Mouse (Mus musculus): ENCODE measurements around the gene Ank. TPM values are rescaled to one million over a fixed set of nuclear protein-coding genes. Genes with fewer than 3 reads are reported as not detected.

Gene Ank
- polyA plus RNA-seq, 1 experiment, result 57.5 TPM

DNA sequence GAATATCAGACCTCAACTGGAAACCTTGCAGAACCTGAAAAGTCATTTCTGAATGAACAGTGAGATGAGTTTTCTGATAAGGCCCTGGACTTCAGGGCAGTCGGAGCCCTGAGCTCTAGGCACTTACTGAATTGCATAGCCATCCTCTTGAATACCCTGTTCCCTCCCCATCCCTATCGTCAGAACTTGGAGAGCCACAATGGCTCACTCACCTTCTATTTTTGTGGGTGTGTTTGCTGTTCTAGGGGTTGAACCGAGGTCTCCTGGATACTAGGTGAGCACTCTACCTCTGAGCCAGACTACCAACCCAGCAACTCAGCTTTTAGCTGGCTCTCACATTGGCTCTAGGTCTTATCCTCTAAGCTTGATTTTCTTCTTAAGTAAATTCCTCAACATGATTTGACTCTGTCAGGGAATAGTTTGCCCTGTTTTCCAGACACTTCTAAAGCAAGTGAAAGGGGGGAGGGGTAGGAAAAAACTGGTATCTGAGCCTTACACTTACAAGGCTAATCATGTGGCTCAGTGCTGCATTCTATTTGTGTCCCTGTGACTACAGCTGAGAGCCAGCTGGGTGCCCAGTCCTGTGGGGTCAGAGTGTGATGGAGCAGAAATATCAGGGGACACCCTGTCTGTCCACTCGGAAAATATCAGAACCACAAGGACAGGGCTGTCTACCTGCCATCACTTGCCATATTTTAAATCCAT lies 71.2 kb downstream of the Ank start:
- DNase-seq (ENCODE audit: low read depth), result no peak

DNA sequence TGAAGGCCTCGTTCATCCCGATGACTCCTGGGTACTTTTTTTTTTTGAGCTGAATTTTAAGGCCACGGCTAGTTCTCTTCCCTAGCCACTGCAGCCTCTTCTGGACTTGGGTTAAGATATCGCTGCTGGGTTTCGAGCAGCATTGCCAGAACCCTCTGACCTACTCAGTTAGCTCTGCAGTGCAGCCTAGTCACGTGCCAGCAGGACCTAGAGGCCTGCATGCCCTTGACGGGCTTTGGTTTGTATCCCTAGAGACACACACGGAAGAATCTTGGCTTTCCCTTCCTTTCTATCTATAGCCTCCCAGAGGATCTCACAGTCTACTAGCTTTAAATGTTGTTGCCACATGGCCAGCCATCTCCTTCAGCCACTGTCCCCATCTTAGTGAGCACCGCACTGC lies 73.3 kb downstream of the Ank start:
- no peak for DNase-seq (ENCODE audit: low read depth)

DNA sequence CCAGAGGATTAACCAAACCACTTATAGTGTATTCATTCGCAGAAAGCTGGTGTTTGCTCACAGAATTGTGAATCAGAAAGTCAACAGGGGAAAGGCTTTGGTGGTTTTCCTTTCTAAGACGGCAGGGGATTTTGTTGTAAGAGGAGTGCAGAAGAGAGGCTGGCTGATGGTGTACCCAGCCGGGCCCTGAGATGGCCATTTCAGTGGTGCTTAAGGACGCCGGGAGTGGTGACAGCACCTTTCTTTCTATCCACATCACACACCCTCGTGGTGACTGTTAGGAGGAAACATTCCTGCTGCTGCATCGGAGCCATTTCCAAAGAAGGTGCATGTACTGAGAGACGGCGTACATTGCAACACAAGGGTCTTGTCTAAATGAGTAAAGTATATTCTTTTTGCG lies 78.7 kb downstream of the Ank start:
- DNase-seq (ENCODE audit: low read depth), result no peak

DNA sequence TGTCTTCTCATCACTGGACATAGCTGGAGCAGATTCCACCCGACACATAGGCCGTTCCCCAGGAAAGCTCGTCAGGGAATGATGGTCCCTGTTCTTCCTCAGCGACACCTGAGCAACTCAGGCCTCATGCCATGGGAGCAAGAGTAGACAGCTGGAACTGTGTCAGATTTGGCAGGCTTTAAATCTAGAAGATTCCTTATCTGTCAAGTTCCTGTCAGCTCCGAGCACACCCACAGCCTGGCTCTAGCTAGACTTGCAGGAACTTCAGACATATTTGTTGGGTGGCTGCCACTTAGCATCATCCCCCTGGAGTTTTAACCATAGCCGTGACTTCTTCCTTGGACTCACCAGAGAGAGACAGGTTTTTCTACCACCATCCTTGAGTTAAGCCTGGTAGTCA lies 81.6 kb downstream of the Ank start:
- DNase-seq (ENCODE audit: low read depth), result no peak

DNA sequence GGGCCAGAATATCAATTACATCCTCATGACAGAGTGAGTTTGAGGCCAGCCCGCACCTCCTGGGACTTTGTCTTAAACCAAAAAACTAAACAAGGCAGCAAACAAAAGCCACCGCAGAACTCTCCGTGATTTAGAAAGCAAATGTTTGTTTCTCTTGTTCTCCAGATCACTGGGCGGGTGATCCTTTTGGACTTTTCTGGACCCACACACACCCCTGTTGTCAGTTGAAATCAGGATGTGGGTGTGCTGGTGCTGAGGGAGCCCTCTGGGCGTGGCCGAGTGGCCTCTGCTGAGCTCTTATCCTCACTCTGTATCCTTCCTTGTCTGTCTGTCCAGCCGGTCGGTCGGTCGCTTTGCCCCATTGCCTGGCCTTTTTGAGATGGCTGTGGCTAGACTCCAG lies 82.6 kb downstream of the Ank start:
- DNase-seq (ENCODE audit: low read depth), result no peak

DNA sequence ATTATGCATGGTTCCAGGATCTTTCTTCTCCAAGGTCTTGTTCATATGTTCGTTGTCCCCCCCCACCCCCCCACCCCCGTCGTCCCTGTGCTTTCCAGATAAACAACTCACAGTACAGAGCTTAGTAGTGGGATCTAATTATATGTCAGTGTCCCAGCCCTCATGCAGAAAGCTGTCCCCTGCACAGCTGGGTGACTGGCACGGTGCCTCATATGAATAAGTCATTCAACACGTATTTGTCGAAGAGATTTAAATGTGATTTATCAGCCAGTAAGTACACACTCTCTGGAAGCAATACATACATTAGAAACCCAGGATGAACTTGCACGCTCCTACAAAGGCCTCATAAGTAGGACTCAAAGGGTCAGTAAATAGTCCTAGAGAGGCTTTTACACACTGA lies 83.4 kb downstream of the Ank start:
- DNase-seq (ENCODE audit: low read depth), result no peak

DNA sequence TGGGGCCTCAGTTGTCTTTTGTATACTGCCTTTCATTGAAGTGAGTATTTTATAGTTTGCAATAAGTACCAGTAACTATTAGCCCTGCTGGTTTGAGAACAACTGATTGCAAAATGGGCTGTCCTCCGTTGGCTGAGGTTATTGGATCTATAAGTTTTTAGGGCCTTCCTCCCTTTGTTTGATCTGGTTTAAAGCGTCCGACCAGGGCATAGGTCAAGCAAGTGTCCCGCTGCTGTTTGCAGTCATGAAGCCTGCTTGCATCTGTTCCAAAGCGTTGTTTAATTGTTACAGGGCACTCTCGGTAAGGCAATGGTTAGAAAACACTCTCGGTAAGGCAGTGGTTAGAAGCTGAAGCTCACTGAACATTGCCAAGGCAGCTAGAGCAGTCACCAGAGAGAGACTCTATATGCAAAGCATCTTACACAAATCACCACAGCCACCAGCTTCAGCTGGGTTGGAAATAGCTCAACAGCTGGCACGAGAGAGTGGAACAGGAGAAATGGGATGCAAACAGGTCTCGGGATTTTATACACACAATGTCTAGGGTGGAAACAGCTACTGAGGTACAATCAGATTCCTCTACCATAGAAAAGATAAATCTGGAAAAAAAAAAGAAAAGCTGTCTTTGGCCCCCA lies 84.0 kb downstream of the Ank start:
- DNase-seq (ENCODE audit: low read depth), result no peak

DNA sequence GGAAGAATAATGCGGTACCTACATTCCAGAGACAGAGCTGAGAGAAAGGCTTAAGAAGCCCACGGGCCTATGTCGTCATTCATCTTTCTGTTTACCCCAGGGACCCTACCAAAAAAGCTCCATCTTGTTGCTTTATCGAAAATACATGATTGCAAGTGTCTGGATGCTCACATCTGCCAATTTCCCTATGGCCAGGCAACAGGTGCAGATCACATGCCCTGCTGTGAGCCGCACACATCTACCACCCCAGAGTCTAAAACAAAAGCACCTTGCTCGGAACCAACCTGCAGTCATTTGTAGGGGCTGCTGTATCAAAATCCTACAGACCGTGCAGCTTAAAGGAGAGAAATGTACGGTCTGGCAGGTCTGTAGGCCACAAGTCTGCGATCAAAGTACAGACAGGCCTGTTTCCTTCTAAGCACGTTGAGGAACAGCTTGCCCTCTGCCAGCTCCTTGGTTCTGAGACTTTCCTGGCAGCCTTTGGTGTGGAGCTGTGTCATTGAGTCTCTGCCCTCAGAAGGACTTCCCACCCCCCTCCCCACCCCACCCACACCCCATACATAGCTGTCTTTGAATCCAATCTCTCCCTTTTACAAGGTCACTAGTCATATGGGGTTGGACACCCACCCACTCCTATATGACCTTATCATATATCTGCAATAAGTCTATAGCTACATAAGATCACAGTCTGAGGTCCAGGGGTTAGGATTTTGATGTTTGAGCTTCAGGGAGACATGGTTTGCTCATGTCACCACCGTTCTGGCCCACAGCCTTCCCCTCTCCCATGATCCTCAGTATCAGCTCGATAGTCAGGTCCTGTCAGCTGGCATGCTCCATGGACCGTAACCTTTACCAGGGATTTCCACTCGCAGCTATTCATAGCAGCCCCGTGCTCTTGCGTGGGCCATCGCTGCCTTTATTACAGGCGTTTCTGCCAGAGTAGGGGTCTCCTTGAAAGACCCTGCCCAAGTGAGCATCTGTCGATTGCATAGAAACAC lies 84.9 kb downstream of the Ank start:
- no peak for DNase-seq (ENCODE audit: low read depth)

DNA sequence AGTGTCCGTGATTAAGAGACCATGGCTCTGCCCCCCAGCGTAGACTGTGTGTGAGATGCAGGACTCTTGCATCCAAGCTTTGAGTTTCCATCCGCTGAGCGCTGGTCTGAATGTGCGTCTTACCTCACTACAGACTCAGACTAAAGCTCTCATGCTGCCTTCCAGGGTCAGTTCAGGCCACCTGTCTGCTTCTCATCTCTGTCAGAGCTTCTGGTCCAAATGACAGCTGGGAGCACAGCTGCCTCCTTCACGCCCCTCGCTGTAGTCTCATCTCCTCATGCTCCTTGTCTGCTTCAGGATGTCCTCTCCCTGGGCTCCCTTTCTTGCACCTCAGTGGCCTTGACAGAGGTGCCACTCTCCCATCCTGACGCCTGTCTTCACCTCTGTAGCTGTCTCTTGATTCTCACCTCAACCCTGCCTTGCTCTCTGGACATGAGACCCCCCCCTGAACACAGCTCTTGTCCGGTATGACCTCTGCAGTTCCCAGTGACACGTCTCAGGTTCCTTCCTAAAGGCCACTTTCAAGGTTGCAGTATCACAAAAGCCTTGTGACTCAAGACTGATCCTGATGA lies 85.7 kb downstream of the Ank start:
- DNase-seq (ENCODE audit: low read depth), result no peak

DNA sequence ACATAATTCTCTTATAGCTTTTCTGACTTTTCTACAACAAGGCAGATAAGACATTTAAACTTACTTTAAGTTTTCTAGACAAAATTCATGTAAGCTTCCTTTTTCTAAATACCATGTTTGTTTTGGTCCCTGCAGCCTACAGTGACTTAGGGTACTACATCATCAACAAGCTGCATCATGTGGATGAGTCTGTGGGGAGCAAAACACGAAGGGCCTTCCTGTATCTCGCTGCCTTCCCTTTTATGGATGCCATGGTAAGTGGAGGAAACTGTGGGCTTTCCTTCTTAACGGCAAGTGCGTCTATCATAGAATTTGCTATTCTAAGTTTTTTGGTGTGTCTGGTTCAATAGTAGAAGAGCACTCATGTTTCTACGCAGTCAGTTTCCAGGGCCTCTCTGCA lies 87.1 kb downstream of the Ank start:
- DNase-seq (ENCODE audit: low read depth), result no peak

DNA sequence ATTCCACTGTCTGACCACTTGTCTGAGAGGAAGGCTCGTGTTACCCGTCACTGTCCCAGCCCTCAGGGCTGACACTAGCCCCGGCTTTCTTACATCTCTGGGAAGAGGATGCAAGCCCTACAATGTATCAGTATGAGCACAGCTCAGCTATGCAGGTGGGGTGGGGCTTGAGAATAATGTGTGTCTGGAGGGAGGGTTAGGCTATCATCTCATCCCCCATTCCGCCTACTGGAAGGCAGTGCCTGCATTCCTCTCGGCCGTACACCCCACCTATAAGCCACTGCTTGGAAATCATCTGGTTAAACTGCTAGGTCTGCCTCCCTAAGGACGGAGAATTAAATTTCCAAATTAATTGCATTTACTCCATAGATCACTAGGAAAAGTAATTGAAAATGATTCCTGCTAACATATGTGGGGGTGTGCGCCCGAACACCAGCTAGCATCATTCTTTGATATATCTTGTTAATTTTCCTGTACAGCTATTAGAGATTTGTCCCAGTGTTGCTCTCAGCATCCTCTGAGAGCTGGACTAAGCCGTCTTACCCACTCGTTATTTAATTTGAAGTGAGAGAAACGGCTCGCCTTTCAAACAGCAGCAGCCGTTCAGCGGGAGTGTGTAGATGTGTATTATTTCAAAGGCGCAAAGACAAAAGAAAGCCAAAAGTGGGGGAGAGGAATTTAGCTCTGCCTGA lies 92.1 kb downstream of the Ank start:
- DNase-seq (ENCODE audit: low read depth), result no peak

DNA sequence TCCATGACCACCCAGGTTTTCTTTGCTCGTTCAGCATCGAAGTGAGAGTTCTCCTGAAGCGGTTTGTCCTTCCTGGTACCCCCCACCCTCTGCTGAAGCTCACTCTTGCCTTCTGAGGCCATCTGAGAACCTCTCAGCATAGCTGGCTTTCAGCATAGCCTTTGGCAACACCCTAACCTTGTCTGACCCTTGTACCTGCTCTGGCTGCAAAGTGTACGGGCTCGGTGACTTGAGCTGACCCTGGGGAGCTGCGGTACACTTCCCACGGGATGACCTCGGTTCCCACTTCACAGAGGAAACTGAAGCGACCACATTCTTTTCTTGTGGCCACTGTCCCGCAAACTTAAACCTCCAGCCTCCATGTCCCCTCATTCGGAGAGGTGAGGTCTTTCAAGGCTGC lies 93.8 kb downstream of the Ank start:
- DNase-seq (ENCODE audit: low read depth), result no peak

DNA sequence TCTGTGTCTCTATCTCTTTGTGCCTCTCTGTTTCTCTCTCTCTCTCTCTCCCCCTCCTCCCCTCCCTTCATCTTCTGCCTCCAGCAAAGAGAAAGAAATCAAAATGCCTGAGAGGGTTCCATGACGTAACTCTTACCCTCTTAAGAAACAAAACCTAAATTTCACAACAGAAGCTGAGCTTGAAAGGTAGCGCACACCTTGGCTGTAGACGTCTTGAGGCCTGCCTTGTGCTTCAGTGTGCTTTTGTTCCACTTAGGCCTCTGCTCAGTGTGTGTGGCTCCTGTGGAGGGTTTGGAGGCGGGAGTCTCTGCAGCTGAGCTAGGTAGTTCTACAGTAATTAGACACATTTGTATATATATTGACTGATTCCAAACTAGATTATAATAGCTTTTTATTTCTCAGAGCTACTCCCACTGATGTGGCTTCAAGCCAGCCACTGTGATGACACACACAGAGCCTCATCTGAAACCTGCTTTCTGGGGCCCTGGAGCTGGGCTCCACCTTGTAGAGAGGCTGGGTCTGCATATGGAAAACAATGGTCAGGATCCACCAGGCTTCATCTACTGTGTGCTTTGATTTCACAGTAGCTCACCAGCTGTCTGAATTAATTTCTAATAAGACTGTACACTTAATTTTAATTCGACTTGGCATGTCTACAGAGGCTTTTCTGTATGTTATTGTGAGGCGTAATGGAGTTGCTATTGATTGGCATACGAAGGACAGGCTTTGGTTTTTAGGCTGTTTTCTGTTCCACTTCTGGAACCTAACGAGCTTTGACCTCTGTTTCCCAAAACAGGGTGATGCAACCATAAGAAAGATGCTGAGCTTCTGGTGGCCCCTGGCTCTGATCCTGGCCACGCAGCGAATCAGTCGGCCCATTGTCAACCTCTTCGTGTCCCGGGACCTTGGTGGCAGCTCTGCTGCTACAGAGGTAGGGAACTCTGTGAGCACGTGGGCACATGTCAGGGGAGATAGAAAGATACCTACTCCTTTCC lies 97.9 kb downstream of the Ank start:
- peak; percentile 72 for DNase-seq (ENCODE audit: low read depth)

DNA sequence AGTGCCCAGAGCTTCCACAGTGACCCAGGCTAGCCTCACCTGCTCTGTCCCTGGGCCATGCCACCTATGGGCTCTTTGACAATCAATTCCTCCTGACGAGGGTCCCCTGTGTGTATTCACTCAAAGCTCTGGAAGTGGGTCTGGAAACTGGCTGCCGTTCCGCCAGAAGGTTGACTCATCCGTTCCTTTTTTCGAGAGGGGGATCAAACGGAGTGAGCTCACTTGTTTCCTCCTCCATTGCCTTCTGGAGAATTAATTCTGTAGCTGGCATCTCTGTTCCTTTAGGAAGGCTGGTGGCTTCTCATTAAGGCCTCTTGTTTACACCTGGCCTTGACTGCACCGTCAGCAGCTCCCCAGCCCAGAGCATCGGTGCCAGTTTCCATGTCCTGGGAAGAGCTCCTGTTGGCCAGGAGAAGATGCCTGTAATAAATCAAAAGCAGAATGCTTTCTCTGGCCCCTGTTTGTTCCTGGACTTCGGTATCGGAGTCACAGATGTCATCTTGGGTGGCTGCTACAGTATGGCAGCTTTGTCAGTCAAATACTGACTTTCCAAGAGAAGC lies 99.2 kb downstream of the Ank start:
- no peak for DNase-seq (ENCODE audit: low read depth)

DNA sequence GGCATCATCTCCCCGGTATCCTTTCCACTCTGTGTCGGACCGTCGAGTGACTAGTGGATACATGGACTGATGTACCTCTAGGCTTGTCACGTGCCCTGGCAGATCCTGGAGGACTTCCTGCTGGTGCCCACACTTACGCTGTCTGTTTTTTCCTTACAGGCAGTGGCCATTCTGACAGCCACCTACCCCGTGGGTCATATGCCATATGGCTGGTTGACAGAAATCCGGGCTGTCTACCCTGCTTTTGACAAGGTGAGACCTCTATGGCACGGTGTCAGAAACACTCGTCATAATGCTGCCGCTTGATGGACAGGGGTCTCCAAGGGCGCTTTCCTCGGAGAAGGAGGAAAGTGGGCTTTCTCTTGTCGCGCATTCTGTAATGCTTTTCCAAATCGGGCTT lies 100.9 kb downstream of the Ank start:
- no peak for DNase-seq (ENCODE audit: low read depth)

DNA sequence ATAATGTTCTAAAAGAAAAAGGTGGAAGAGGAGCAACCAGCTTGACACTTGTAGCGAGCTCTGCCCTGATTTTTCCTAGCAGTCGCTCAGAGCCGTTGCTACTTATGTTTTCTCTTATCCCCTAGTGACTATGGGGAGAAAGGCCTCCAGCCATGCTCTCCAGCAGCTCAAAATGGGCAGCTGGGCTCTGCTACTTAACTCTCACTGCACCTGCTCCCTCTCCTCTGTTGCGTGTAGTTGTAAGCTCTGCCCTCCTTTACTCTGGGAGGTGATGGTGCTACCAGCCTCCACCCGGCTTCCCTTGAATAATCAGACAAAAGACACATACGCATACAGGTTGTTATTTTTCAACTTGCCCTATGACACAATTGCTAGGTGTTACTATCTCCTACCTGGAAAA lies 101.9 kb downstream of the Ank start:
- DNase-seq (ENCODE audit: low read depth), result no peak

DNA sequence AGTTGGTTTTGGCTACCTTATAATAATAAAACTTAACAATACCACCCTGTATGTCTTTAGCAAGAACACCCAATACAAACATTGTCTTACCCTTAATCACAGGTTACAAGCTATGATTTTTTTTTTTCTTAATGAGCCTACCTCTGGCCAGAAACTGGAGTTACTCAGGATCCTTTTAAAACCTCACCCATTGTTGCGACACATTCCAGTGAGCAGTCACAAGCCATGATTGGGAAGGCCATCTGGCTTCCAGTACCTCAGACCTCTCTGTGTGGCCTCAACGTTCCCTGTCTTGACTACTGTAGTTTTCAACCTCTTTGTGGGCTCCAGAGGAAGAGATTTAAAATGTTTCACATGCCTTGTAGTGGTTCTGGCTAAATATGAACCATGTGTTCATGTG lies 103.4 kb downstream of the Ank start:
- peak; percentile 82 for DNase-seq (ENCODE audit: low read depth)

DNA sequence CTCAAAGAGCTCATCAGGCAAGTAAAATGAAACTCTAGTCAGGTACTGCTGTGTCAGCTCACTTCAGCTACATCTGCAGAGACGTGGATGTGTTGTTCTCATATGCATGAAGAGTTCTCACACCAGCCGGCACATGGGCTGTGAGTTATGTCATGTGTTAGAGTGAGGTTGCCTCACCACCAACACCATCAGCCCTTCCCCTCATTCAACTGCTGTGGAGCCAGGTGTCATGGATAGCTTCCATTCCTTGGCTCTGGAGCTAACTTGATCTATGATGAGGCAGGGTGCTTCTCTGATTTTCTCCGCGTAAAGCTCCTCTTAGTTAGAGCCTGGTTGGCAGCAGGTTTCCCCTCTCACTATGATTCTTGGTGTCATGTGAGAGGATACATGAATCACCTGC lies 103.9 kb downstream of the Ank start:
- DNase-seq (ENCODE audit: low read depth), result no peak

DNA sequence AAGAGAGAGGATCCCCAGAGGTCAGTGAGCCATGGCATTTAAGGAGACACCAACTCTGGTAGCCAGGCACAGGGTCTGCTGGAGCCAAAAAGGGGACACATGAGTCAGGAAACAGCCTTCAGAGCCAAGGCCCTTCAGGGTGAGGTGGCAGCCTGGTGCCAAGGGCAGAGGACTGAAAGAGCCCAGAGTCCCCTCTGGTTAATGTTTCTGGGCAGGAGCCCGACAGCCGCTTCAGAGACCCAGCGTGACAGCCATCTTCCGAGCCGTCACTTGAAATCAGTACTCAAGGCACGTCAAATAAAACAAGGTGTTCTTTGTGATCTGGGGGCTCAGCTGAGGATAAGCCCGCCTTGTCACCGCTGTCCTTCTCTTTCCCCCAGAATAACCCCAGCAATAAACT lies 104.7 kb downstream of the Ank start:
- no peak for DNase-seq (ENCODE audit: low read depth)
